Mouse (Mus musculus): ENCODE results near the gene Olfr1532-ps1. TPM values are rescaled to one million over a fixed set of nuclear protein-coding genes. Genes with fewer than 3 reads are reported as not detected.

The Olfr1532-ps1 gene
- polyA plus RNA-seq (2012; ENCODE audit: low replicate concordance) = not detected in 2 replicates

DNA sequence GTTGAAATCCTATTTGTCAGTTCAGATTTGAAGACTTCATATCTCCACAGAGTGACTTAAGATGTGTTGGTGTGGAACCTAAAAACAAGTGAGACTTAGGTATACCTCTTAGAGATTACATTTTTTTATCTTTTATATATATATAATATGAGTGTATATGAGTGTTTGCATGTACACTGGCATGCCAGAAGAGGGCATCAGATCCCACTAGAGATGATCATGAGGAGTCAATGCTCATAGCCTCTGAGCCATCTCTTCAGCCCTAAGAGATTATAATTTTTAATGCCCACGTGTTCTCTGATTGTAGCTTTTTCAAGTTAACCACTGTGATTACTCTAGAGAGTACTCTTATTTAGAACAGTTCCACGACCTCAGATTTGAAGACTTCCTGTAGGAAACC is at the start of gene Olfr1532-ps1:
Olfr1532-ps1 (plus strand) TSS at position 326 of the 400 bp plus-strand sequence.

GRCm38 (mm10) chr7:106862885-106863284 is 44.9 kb upstream of the Olfr1532-ps1 start, which contains the start of gene Olfr704:
Gene Olfr704 (plus strand): TSS chr7:106863185.

DNA sequence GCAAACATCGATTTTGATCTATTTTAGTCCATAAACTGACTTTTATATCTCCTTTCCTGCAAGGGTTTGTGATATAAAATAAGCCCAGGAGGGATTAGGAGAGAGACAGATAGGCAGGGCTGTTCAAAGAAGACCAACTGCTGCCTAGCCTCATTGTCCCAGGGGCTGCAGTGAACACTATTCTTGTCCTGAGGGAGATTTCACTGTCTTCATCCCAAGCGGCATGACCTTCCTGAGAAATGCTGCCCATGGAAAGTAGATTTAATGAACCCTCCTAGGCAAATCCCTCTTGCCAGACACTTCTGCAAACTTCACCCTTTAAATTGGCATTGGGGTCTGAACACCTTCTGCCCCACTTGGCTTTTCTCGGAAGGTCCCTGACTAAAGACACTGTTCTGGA is 31.0 kb upstream of the Olfr1532-ps1 start, which contains the start of gene Olfr705:
Olfr705 (minus strand) TSS at position 101 of the 400 bp plus-strand sequence.

DNA sequence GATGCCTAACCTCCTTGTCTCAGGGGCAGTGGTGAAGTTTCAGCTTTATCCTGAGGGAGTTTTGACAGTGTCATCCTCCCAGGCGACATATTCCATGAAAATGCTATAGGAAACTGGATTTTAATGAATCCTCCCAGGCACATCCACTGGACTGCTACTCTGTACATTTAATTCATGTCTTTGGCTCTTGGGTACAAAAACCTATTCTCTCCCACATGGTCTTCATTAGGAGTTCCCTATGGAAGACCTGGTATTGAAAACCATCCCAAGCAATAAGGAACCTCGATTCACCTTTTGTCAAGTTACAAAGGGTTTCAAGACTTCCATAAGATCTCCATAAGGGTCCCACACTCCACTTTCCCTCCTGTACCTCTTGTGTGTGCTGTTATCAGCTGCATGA is 19.7 kb upstream of the Olfr1532-ps1 start, which contains the start of gene Olfr706:
Olfr706 (minus strand) TSS at position 101 of the 400 bp plus-strand sequence.

GRCm38 (mm10) chr7:106901141-106901540 is 6.7 kb upstream of the Olfr1532-ps1 start, which contains the start of gene Olfr707:
Gene Olfr707 (minus strand): TSS chr7:106901241.

DNA sequence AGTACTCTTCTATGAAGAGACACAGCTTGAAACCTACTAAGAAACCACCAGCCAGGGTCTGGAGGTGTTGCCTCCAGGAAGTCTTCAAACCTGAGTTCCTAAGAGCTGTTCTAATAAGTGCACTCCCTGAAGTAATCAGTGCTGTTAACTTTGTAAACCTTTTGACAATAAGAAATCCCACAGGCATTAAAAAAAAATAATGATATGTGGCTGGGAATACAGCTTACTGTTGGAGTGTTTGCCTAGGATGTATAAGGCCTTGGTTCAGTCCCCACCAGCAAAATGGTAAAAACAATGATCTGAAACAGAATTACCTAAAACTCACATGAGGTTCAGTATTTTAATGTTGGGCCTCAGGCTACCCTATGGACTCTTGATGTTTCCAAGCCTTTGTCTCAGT is 24.3 kb downstream of the Olfr1532-ps1 start, which contains the start of gene Olfr709-ps1:
Olfr709-ps1 (minus strand) TSS at position 101 of the 400 bp plus-strand sequence.

GRCm38 (mm10) chr7:106948212-106948611 is 40.4 kb downstream of the Olfr1532-ps1 start, which contains the start of gene Olfr710:
Gene Olfr710 (minus strand): TSS chr7:106948312.

DNA sequence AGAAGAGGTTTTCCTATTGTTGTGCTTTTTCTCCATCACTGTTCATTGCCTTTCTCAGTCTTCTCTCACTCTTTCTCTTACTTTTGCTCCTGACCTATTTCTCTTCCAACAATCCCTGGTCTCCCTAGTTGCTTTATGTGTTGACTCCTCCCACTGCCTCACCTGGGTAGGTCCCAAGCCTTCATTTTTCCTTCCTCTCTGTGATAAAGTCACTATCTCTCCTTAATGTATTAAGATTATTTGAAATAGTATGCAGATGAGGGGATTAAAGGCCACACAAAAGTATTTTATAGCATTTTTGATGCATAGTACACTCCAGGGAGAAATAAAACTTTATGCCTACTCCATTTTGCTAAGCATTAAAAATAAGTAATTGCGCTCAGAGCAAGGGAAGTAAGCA is 56.0 kb downstream of the Olfr1532-ps1 start, which contains the start of gene Olfr6:
Olfr6 (minus strand) TSS at position 101 of the 400 bp plus-strand sequence.

Other genes starting within 250 kb of the Olfr1532-ps1 start
- gene Olfr693, start 227.4 kb upstream of the Olfr1532-ps1 start, polyA plus RNA-seq (2012; ENCODE audit: low replicate concordance) = not detected in 2 replicates
- gene Olfr694, start 216.2 kb upstream of the Olfr1532-ps1 start, polyA plus RNA-seq (2012; ENCODE audit: low replicate concordance) = not detected in 2 replicates
- gene Olfr695, start 191.6 kb upstream of the Olfr1532-ps1 start, polyA plus RNA-seq (2012; ENCODE audit: low replicate concordance) = not detected in 2 replicates
- gene Olfr697, start 165.6 kb upstream of the Olfr1532-ps1 start, polyA plus RNA-seq (2012; ENCODE audit: low replicate concordance) = not detected in 2 replicates
- gene Olfr698, start 152.6 kb upstream of the Olfr1532-ps1 start, polyA plus RNA-seq (2012; ENCODE audit: low replicate concordance) = not detected in 2 replicates
- gene Olfr699, start 114.8 kb upstream of the Olfr1532-ps1 start, polyA plus RNA-seq (2012; ENCODE audit: low replicate concordance) = not detected in 2 replicates
- gene Olfr700, start 99.2 kb upstream of the Olfr1532-ps1 start, polyA plus RNA-seq (2012; ENCODE audit: low replicate concordance) = not detected in 2 replicates
- gene Olfr701, start 93.9 kb upstream of the Olfr1532-ps1 start, polyA plus RNA-seq (2012; ENCODE audit: low replicate concordance) = not detected in 2 replicates
- gene Olfr702, start 74.1 kb upstream of the Olfr1532-ps1 start, polyA plus RNA-seq (2012; ENCODE audit: low replicate concordance) = not detected in 2 replicates
- not detected in 2 replicates for gene Olfr703, start 64.6 kb upstream of the Olfr1532-ps1 start, polyA plus RNA-seq (2012; ENCODE audit: low replicate concordance)
- not detected in 2 replicates for gene Olfr704, start 44.8 kb upstream of the Olfr1532-ps1 start, polyA plus RNA-seq (2012; ENCODE audit: low replicate concordance)
- gene Olfr705, start 31.1 kb upstream of the Olfr1532-ps1 start, polyA plus RNA-seq (2012; ENCODE audit: low replicate concordance) = not detected in 2 replicates
- gene Olfr706, start 19.8 kb upstream of the Olfr1532-ps1 start, polyA plus RNA-seq (2012; ENCODE audit: low replicate concordance) = not detected in 2 replicates
- gene Olfr707, start 6.8 kb upstream of the Olfr1532-ps1 start, polyA plus RNA-seq (2012; ENCODE audit: low replicate concordance) = not detected in 2 replicates
- not detected in 2 replicates for gene Olfr709-ps1, start 24.2 kb downstream of the Olfr1532-ps1 start, polyA plus RNA-seq (2012; ENCODE audit: low replicate concordance)
- gene Olfr710, start 40.3 kb downstream of the Olfr1532-ps1 start, polyA plus RNA-seq (2012; ENCODE audit: low replicate concordance) = not detected in 2 replicates
- 0.03 TPM in 1 of 2 replicates, not detected in the other for gene Olfr6, start 55.9 kb downstream of the Olfr1532-ps1 start, polyA plus RNA-seq (2012; ENCODE audit: low replicate concordance)
- gene Olfr711, start 67.5 kb downstream of the Olfr1532-ps1 start, polyA plus RNA-seq (2012; ENCODE audit: low replicate concordance) = not detected in 2 replicates
- not detected in 2 replicates for gene Olfr2, start 98.1 kb downstream of the Olfr1532-ps1 start, polyA plus RNA-seq (2012; ENCODE audit: low replicate concordance)
- gene Olfr713, start 123.2 kb downstream of the Olfr1532-ps1 start, polyA plus RNA-seq (2012; ENCODE audit: low replicate concordance) = not detected in 2 replicates
- not detected in 2 replicates for gene Olfr714, start 163.0 kb downstream of the Olfr1532-ps1 start, polyA plus RNA-seq (2012; ENCODE audit: low replicate concordance)
- not detected in 2 replicates for gene Olfr17, start 185.2 kb downstream of the Olfr1532-ps1 start, polyA plus RNA-seq (2012; ENCODE audit: low replicate concordance)
- not detected in 2 replicates for gene Olfr715b, start 202.4 kb downstream of the Olfr1532-ps1 start, polyA plus RNA-seq (2012; ENCODE audit: low replicate concordance)
- not detected in 2 replicates for gene Olfr715, start 223.1 kb downstream of the Olfr1532-ps1 start, polyA plus RNA-seq (2012; ENCODE audit: low replicate concordance)
- not detected in 2 replicates for gene Olfr716, start 230.3 kb downstream of the Olfr1532-ps1 start, polyA plus RNA-seq (2012; ENCODE audit: low replicate concordance)